Comparison of ENCODE assay signal across 12 mouse cellular contexts in genomic region chr11:113016801-113017715, GRCm38 (mm10).
DNase-seq lines count a peak whose midpoint lies in the region; ATAC-seq and TF ChIP-seq lines count a peak whose summit lies in the region.
"Had no signal": no experiment of that assay in that cellular context is flagged by ENCODE, and none has a peak within 500 bp of the region (broad histone marks: within the 10 kb centered on the region; RNA-seq: fewer than 3 reads in every experiment).

No protein-coding gene starts in this region.

- ATAC-seq in hindbrain, postnatal 0 days: peak; percentile 66
- ATAC-seq in midbrain, embryonic 12.5 days (ENCODE audit: low FRiP score, low read depth): peak; percentile 83
- no peak for ATAC-seq in intestine, embryonic 15.5 days

- no peak for DNase-seq in testis, postnatal 14 days (ENCODE audit: low spot score)
- peak; percentile 75 for DNase-seq in hindbrain, postnatal 0 days (ENCODE audit: low spot score)
- no peak for DNase-seq in lung, postnatal 4 days
- DNase-seq in adrenal gland, adult (ENCODE audit: inconsistent age in 2 of 2, low spot score in 1 of 2): no peak
- DNase-seq in testis, postnatal 10 days (ENCODE audit: low spot score): no peak
- DNase-seq: kidney, postnatal 36 days; spleen, adult 18-20 months had no signal

- 0 out of 2 replicates have a peak overlapping the region, but pooled peaks have one; percentile 17 for H3K9ac ChIP-seq in hindbrain, postnatal 0 days (replicated peaks; ENCODE audit: low read length)
- H3K9ac ChIP-seq in midbrain, embryonic 12.5 days (replicated peaks): no peak overlapping the region
- H3K9ac ChIP-seq in intestine, embryonic 15.5 days: no peak overlapping the region

- 34% methylated on average over 7 of the region's 7 CpGs for WGBS in hindbrain, postnatal 0 days
- WGBS in midbrain, embryonic 12.5 days: 17% methylated on average over 7 of the region's 7 CpGs
- WGBS in intestine, embryonic 15.5 days: 80% methylated on average over 7 of the region's 7 CpGs

- TF ChIP-seq CTCF in testis, adult 2 months (IDR thresholded peaks at IDR 0.05; ENCODE audit: control insufficient read depth, insufficient read depth, insufficient replicate concordance, low read depth, low read length): no peak
- no peak for TF ChIP-seq CTCF in hindbrain, postnatal 0 days (IDR thresholded peaks at IDR 0.05; ENCODE audit: low read depth)

- no peaks in the 10 kb centered on the region for H3K36me3 ChIP-seq in testis, adult 2 months (ENCODE audit: control insufficient read depth, insufficient read depth, low read length)
- H3K36me3 ChIP-seq in hindbrain, postnatal 0 days (ENCODE audit: insufficient read depth, low read length): no peaks in the 10 kb centered on the region
- no peaks in the 10 kb centered on the region for H3K36me3 ChIP-seq in midbrain, embryonic 12.5 days
- H3K36me3 ChIP-seq in intestine, embryonic 15.5 days: no peaks in the 10 kb centered on the region

- H3K9me3 ChIP-seq in hindbrain, postnatal 0 days (ENCODE audit: low read length): no peaks in the 10 kb centered on the region
- no peaks in the 10 kb centered on the region for H3K9me3 ChIP-seq in midbrain, embryonic 12.5 days
- no peaks in the 10 kb centered on the region for H3K9me3 ChIP-seq in intestine, embryonic 15.5 days

- H3K4me3 ChIP-seq in testis, adult 2 months (ENCODE audit: control insufficient read depth, low read depth, low read length): peak overlapping the region; percentile 56
- H3K4me3 ChIP-seq in hindbrain, postnatal 0 days (ENCODE audit: low read length): no peak overlapping the region
- no peak overlapping the region for H3K4me3 ChIP-seq in midbrain, embryonic 12.5 days
- no peak overlapping the region for H3K4me3 ChIP-seq in intestine, embryonic 15.5 days (replicated peaks)

- no peak overlapping the region for H3K27ac ChIP-seq in testis, adult 2 months (ENCODE audit: control insufficient read depth, insufficient read depth, low read depth, low read length)
- peak overlapping the region; percentile 54; the same call in 1 of the 2 replicates for H3K27ac ChIP-seq in hindbrain, postnatal 0 days
- H3K27ac ChIP-seq in midbrain, embryonic 12.5 days (replicated peaks): peak overlapping the region; percentile 64
- H3K27ac ChIP-seq in intestine, embryonic 15.5 days: no peak overlapping the region
- H3K27ac ChIP-seq: macrophage had no signal

- no peak for TF ChIP-seq POLR2A in testis, adult 2 months (IDR thresholded peaks at IDR 0.05; ENCODE audit: control insufficient read depth, low read depth, low read length)

- H3K4me1 ChIP-seq in testis, adult 2 months (ENCODE audit: control insufficient read depth, insufficient read depth, low read length): no peaks in the 10 kb centered on the region
- peaks cover 24% of the 10 kb centered on the region for H3K4me1 ChIP-seq in hindbrain, postnatal 0 days (ENCODE audit: insufficient read depth, low read length)
- H3K4me1 ChIP-seq in midbrain, embryonic 12.5 days: peaks cover 50% of the 10 kb centered on the region
- peaks cover 10% of the 10 kb centered on the region; the same call in 1 of the 2 replicates for H3K4me1 ChIP-seq in intestine, embryonic 15.5 days (replicated peaks)

- H3K4me2 ChIP-seq in hindbrain, postnatal 0 days (ENCODE audit: low read depth, low read length): no peak overlapping the region
- H3K4me2 ChIP-seq in midbrain, embryonic 12.5 days (replicated peaks): 0 out of 2 replicates have a peak overlapping the region, but pooled peaks have one; percentile 11
- no peak overlapping the region for H3K4me2 ChIP-seq in intestine, embryonic 15.5 days (replicated peaks)

- H3K27me3 ChIP-seq in testis, adult 2 months (ENCODE audit: control insufficient read depth, insufficient read depth, low read length): no peaks in the 10 kb centered on the region
- H3K27me3 ChIP-seq in hindbrain, postnatal 0 days (ENCODE audit: insufficient read depth, low read length): no peaks in the 10 kb centered on the region
- peaks cover 11% of the 10 kb centered on the region; the same call in 1 of the 2 replicates for H3K27me3 ChIP-seq in midbrain, embryonic 12.5 days
- no peaks in the 10 kb centered on the region for H3K27me3 ChIP-seq in intestine, embryonic 15.5 days (replicated peaks)
- H3K27me3 ChIP-seq: CH12.LX had no signal

Comparison
In these comparisons a context has a peak if more than half of its experiments do, and no peak if none do; other contexts are left out.
1. H3K27ac ChIP-seq: peak in hindbrain, postnatal 0 days (single experiment) and midbrain, embryonic 12.5 days (single experiment); none in testis, adult 2 months (single experiment) and intestine, embryonic 15.5 days (single experiment).